Mouse (Mus musculus) limb, embryonic 14.5 days (tissue): ENCODE data around the gene Angptl2. TPM values are rescaled to one million over a fixed set of nuclear protein-coding genes. Genes with fewer than 3 reads are reported as not detected.

Experiments used
- ATAC-seq: fragments of 200-750 bp; cut with Nextera tagmentation; 2 replicates; pipeline ENCODE4 v1.8.0; 2017; ENCODE audit warnings: low read depth, moderate number of reproducible peaks, moderate TSS enrichment; ENCODE audit not compliant: low FRiP score
- DNase-seq: peaks from one replicate; pipeline ENCODE4 v3.0.0-alpha.2; 2015; ENCODE audit warnings: low spot score
- H3K27ac ChIP-seq: fragments of 300-500 bp; sonication (generic); replicated peaks from 2 replicates; pipeline ENCODE4 v1.5.1; 2014; ENCODE audit warnings: low read depth, mild to moderate bottlenecking, low read length, moderate library complexity, mixed read lengths
- H3K27me3 ChIP-seq: fragments of 300-500 bp; sonication (generic); 2 replicates; pipeline ENCODE4 v1.6.1; 2014; ENCODE audit warnings: low read length, mixed read lengths; ENCODE audit not compliant: control insufficient read depth, insufficient read depth
- H3K36me3 ChIP-seq: fragments of 300-500 bp; sonication (generic); 2 replicates; pipeline ENCODE4 v1.6.1; 2014; ENCODE audit warnings: mild to moderate bottlenecking, low read length, moderate library complexity, mixed read lengths; ENCODE audit not compliant: control insufficient read depth, insufficient read depth
- H3K4me1 ChIP-seq: fragments of 300-500 bp; sonication (generic); 2 replicates; pipeline ENCODE4 v1.6.1; 2014; ENCODE audit warnings: antibody characterized with exemption, low read length, mixed read lengths; ENCODE audit not compliant: control insufficient read depth, insufficient read depth
- H3K4me2 ChIP-seq: fragments of 300-500 bp; sonication (generic); replicated peaks from 2 replicates; pipeline ENCODE4 v1.6.1; 2014; ENCODE audit warnings: low read depth, mild to moderate bottlenecking, low read length, moderate library complexity; ENCODE audit not compliant: severe bottlenecking
- H3K4me3 ChIP-seq: fragments of 300-500 bp; sonication (generic); replicated peaks from 2 replicates; pipeline ENCODE4 v1.5.1; 2014; ENCODE audit warnings: low read length
- H3K9ac ChIP-seq: fragments of 300-500 bp; sonication (generic); 2 replicates; pipeline ENCODE4 v1.6.1; 2014; ENCODE audit warnings: mild to moderate bottlenecking, low read depth, low read length, moderate library complexity; ENCODE audit not compliant: severe bottlenecking
- H3K9me3 ChIP-seq: fragments of 300-500 bp; sonication (generic); 2 replicates; pipeline ENCODE4 v1.6.1; 2016; ENCODE audit warnings: low read length; ENCODE audit not compliant: control insufficient read depth
- POLR2A ChIP-seq: fragments of 200-500 bp; IDR thresholded peaks from 2 replicates; pipeline ENCODE4 v1.8.0; 2012; ENCODE audit warnings: inconsistent platforms, mild to moderate bottlenecking, moderate library complexity, borderline replicate concordance; ENCODE audit not compliant: insufficient read depth, insufficient read length; ENCODE audit errors: extremely low read depth
- WGBS: fragments of 180-500 bp; shearing (Covaris S2); extraction: QIAGEN DNeasy Blood & Tissue Kit; methylation state at CpG from one replicate; pipeline ENCODE4 v1.1.7; 2014; 5-methylcytosine and 5-hydroxymethylcytosine counted together
- polyA plus RNA-seq, 2 experiments: library from polyadenylated mRNA; depleted of rRNA in 1 of 2; stranded (reverse) in 1 of 2; unstranded in 1 of 2; fragments of >200 nt; fragmentation: Nextera tagmentation in 1 of 2; extraction: Ambion mirVana in 1 of 2; gene quantifications; 2 replicates each; pipeline versions ENCODE4 v1.2.1 to v1.2.3; 2012 to 2014

The Angptl2 gene
- polyA plus RNA-seq, 2 experiments, result 67.2 to 104 TPM

DNA sequence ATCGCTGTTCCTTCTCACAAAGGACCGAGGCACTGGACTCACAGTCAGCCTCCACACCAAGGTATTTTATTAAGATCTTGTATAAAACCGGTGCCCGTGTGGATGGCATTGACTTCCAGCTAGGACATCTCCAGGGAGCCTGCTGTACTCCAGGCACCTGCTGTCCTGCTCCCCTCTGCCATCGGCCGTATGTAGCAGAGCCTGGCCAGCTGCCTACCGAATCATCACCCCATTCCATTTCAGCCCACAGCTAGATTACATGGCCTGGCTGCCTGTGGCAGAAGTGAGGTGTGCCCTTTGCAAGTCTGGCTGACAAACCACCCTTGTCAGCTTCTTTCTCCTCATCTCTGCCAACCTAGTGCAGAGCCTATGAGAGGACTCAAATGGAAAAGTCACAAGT, 42.2 kb upstream of the Angptl2 start:
- no peaks in the 10 kb centered on the region for H3K36me3 ChIP-seq
- peaks cover 21% of the 10 kb centered on the region for H3K4me1 ChIP-seq
- H3K9me3 ChIP-seq, result no peaks in the 10 kb centered on the region
- WGBS, result 89% methylated on average over 7 of the region's 7 CpGs
- no peak overlapping the region for H3K4me2 ChIP-seq
- no peak overlapping the region for H3K27ac ChIP-seq
- DNase-seq (no peak), ATAC-seq (no peak)
- no peak overlapping the region for H3K9ac ChIP-seq
- no peak overlapping the region for H3K4me3 ChIP-seq
- TF ChIP-seq POLR2A, result no peak
- no peaks in the 10 kb centered on the region for H3K27me3 ChIP-seq

GRCm38 (mm10) chr2:33176516-33176915, 39.4 kb upstream of the Angptl2 start:
- Histone ChIP-seq H3K27me3 (no peaks in the 10 kb centered on the region), H3K4me2 (no peak overlapping the region), H3K9ac (no peak overlapping the region), H3K4me3 (no peak overlapping the region), H3K27ac (no peak overlapping the region), H3K4me1 (peaks cover 34% of the 10 kb centered on the region), H3K9me3 (no peaks in the 10 kb centered on the region), H3K36me3 (no peaks in the 10 kb centered on the region)
- ATAC-seq (no peak), DNase-seq (no peak)
- TF ChIP-seq POLR2A, result no peak
- WGBS, result 65% methylated on average over 7 of the region's 7 CpGs

- Histone ChIP-seq H3K4me1 (peaks cover 34% of the 10 kb centered on the region), H3K27ac (no peak overlapping the region), H3K4me3 (no peak overlapping the region), H3K27me3 (no peaks in the 10 kb centered on the region), H3K36me3 (no peaks in the 10 kb centered on the region), H3K4me2 (no peak overlapping the region), H3K9me3 (no peaks in the 10 kb centered on the region), H3K9ac (no peak overlapping the region; the same call in 1 of the 2 replicates)
- WGBS, result 51% methylated on average over 2 of the region's 2 CpGs
- TF ChIP-seq POLR2A, result no peak
- DNase-seq (no peak), ATAC-seq (no peak)
Observed at GRCm38 (mm10) chr2:33176921-33177320, 38.9 kb upstream of the Angptl2 start.

GRCm38 (mm10) chr2:33177443-33178242, 38.2 kb upstream of the Angptl2 start:
- Histone ChIP-seq H3K4me1 (peaks cover 34% of the 10 kb centered on the region), H3K27me3 (no peaks in the 10 kb centered on the region), H3K4me2 (no peak overlapping the region), H3K4me3 (no peak overlapping the region), H3K9ac (no peak overlapping the region), H3K27ac (no peak overlapping the region), H3K9me3 (no peaks in the 10 kb centered on the region), H3K36me3 (no peaks in the 10 kb centered on the region)
- no peak for DNase-seq
- no peak for TF ChIP-seq POLR2A
- 66% methylated on average over 12 of the region's 12 CpGs for WGBS
- ATAC-seq, result no peak

- Histone ChIP-seq H3K4me2 (no peak overlapping the region), H3K9me3 (no peaks in the 10 kb centered on the region), H3K9ac (no peak overlapping the region), H3K4me1 (peaks cover 34% of the 10 kb centered on the region), H3K27ac (peak overlapping the region; percentile 92), H3K27me3 (no peaks in the 10 kb centered on the region), H3K36me3 (no peaks in the 10 kb centered on the region), H3K4me3 (no peak overlapping the region)
- TF ChIP-seq POLR2A, result no peak
- DNase-seq (no peak), ATAC-seq (no peak)
- WGBS, result 58% methylated on average over 11 of the region's 11 CpGs
Observed at GRCm38 (mm10) chr2:33178243-33178932, 37.5 kb upstream of the Angptl2 start.
